Mouse (Mus musculus): ENCODE measurements at regions not wholly inside any gene's neighbourhood (a gene's known extent, or its start where the extent isn't known, plus 50 kb on each side); places are given as distances from the start of the nearest gene placed in this dataset.
"Not testable (repeated sequence)": the region's sequence is repeated elsewhere in the genome, so short reads cannot be mapped to it uniquely, and the experiment has no call there.

DNA sequence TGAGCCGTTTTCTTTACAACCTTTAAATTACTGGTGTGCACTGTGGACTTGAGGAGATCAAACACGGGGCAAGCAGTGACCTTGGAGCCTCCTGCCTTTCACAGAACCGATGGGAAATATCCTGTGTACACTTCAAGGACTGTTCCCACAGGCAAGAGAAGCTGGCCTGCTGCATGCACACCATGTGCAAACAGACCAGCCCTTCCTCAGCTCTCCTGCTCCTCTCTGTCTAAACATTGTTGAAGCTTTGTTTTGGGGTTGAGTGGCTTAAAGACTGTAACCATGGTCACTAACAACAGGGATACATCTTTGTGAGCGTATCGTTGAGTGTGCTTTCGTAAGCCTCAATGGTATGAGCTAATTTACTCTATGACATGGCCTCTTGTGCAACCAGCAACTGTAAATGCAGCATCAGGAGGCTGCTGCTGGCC is 50.2 kb upstream of the Agps start:
- no peak for ATAC-seq (ENCODE audit: insufficient number of reproducible peaks, low FRiP score, low TSS enrichment, low read depth)
- 0 out of 2 replicates have a peak overlapping the region, but pooled peaks have one; percentile 17 for H3K27ac ChIP-seq (replicated peaks)
- H3K27me3 ChIP-seq = no peaks in the 10 kb centered on the region
- no peak overlapping the region for H3K9ac ChIP-seq
- WGBS = 69% methylated on average over 6 of the region's 6 CpGs
- no peaks in the 10 kb centered on the region for H3K36me3 ChIP-seq
- H3K9me3 ChIP-seq (replicated peaks) = no peaks in the 10 kb centered on the region
- no peak overlapping the region for H3K4me2 ChIP-seq (replicated peaks)
- H3K4me1 ChIP-seq = 0 out of 2 replicates have a peak, but pooled peaks cover 7% of the 10 kb centered on the region
- H3K4me3 ChIP-seq (replicated peaks) = no peak overlapping the region

DNA sequence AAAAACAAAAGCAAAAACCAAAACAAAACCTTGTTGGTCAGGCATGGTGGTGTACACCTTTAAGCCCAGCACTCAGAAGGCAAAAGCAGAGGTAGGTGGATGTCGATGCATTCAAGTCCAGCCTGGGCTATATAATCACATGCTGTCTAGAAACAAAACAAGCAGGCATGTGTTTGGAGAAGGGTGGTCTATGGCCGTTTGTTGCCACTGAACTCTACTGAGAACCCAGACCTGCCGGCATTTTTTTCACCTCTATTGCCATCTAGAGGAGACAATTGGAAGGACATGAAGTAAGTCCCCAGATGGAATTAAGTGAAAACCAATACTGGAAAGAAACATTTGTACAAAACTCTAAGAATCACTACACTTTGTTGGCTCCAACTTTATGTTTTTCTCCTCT is 50.9 kb upstream of the Agps start:
- H3K27me3 ChIP-seq = no peaks in the 10 kb centered on the region
- no peaks in the 10 kb centered on the region for H3K9me3 ChIP-seq (replicated peaks)
- no peak overlapping the region for H3K4me3 ChIP-seq (replicated peaks)
- 0 out of 2 replicates have a peak, but pooled peaks cover 7% of the 10 kb centered on the region for H3K4me1 ChIP-seq
- H3K9ac ChIP-seq = no peak overlapping the region
- H3K27ac ChIP-seq (replicated peaks) = no peak overlapping the region
- no peaks in the 10 kb centered on the region for H3K36me3 ChIP-seq
- no peak overlapping the region for H3K4me2 ChIP-seq (replicated peaks)
- WGBS = 0% methylated on average over 3 of the region's 3 CpGs
- ATAC-seq (ENCODE audit: insufficient number of reproducible peaks, low FRiP score, low TSS enrichment, low read depth) = no peak

DNA sequence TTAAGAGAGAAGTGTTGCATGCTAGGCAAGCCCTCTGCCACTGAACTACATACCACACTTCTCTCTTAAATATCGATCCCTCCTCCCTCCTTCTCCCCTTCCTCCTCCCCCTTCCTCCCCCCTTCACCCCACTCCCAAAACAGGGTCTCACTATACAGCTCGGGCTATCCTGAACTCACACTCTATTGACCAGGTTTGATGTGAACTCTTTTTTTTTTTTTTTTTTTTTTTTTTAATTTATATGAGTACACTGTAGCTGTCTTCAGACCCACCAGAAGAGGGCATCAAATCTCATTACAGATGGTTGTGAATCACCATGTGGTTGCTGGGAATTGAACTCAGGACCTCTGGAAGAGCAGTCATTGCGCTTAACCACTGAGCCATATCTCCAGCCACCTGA is 53.3 kb upstream of the Agps start:
- not testable (repeated sequence) for H3K4me3 ChIP-seq (replicated peaks); H3K27ac ChIP-seq (replicated peaks); H3K9me3 ChIP-seq (replicated peaks); H3K9ac ChIP-seq; H3K27me3 ChIP-seq; H3K4me1 ChIP-seq; H3K36me3 ChIP-seq; ATAC-seq (ENCODE audit: insufficient number of reproducible peaks, low FRiP score, low TSS enrichment, low read depth); H3K4me2 ChIP-seq (replicated peaks)
- WGBS = 88% methylated on average over 3 of the region's 3 CpGs

DNA sequence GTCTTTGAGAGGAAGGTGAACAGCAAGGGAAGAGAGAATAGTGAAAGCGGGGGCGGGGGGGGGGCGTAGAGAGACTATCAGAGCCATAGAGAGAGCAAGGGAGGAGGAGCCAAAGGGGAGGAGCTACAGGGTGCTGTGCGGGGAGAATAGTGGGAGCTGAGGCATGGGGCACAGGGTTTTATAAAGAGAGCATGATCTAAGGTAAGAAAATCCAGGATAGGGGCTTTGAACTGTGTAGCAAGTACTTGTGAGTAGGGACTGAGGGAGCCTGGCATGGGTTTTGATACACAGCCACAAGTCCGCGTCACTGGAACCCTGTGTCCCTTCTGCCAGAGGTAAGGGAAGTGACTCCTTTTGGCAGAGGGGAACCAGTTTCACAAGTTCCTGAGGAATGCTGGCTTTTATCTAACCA is 54.9 kb upstream of the Agps start:
- Histone ChIP-seq H3K36me3 (no peaks in the 10 kb centered on the region), H3K27me3 (no peaks in the 10 kb centered on the region), H3K4me3 (replicated peaks) (peak overlapping the region; percentile 8; the same call in 1 of the 2 replicates), H3K27ac (replicated peaks) (no peak overlapping the region), H3K9ac (no peak overlapping the region), H3K4me2 (replicated peaks) (peak overlapping the region; percentile 40), H3K9me3 (replicated peaks) (no peaks in the 10 kb centered on the region), H3K4me1 (peaks cover 7% of the 10 kb centered on the region; the same call in 1 of the 2 replicates)
- 0 out of 2 replicates have a peak, but pooled peaks have one; percentile 45 for ATAC-seq (ENCODE audit: insufficient number of reproducible peaks, low FRiP score, low TSS enrichment, low read depth)
- WGBS = 26% methylated on average over 6 of the region's 6 CpGs

DNA sequence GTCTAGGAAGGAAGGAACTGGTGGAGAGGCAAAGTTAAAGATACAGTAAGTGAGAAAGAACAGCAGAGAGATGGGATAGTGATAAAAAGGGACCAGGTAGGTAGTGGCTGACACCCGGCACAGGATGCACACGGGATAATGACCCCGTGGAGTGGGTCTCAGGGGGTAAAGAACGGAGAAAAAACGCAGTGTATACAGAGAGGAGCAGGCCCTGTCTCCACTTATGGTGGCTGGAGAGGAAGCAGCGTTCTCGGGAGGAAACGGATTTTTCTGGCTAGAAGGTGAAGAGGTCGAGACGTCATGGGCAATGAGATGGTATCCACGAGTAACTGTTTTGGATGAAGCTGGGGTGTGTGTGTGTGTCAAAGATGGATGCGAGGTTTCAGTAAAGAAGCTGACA is 55.4 kb upstream of the Agps start:
- Histone ChIP-seq H3K27me3 (no peaks in the 10 kb centered on the region), H3K4me3 (replicated peaks) (peak overlapping the region; percentile 8; the same call in 1 of the 2 replicates), H3K9ac (no peak overlapping the region), H3K4me1 (peaks cover 7% of the 10 kb centered on the region; the same call in 1 of the 2 replicates), H3K9me3 (replicated peaks) (no peaks in the 10 kb centered on the region), H3K4me2 (replicated peaks) (peak overlapping the region; percentile 40), H3K36me3 (no peaks in the 10 kb centered on the region), H3K27ac (replicated peaks) (no peak overlapping the region)
- no peak for ATAC-seq (ENCODE audit: insufficient number of reproducible peaks, low FRiP score, low TSS enrichment, low read depth)
- WGBS = 17% methylated on average over 12 of the region's 12 CpGs

DNA sequence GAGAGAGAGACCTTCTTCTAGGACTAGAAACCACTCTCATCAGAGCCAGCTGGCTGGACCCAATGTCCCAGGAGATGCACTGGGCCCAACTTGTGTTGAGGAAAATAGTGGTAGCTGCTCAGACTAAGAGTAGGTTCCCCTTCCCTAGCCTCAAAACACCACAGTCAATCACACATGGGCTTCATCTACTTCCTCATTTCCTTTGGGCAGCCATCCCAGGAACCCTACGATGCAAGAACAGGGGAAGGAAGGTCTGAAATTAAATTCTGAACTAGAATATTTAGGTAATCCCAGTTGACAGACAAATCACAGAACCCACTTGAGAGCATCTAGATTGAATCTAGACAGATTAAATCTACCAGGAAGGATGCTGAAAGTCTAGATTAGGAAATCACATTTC is 56.8 kb upstream of the Agps start:
- 38% methylated on average over 1 of the region's 1 CpGs for WGBS
- Histone ChIP-seq H3K36me3 (no peaks in the 10 kb centered on the region), H3K4me3 (replicated peaks) (no peak overlapping the region), H3K27me3 (no peaks in the 10 kb centered on the region), H3K27ac (replicated peaks) (no peak overlapping the region), H3K9ac (no peak overlapping the region), H3K4me1 (peaks cover 7% of the 10 kb centered on the region; the same call in 1 of the 2 replicates), H3K4me2 (replicated peaks) (no peak overlapping the region), H3K9me3 (replicated peaks) (no peaks in the 10 kb centered on the region)
- ATAC-seq (ENCODE audit: insufficient number of reproducible peaks, low FRiP score, low TSS enrichment, low read depth) = no peak

DNA sequence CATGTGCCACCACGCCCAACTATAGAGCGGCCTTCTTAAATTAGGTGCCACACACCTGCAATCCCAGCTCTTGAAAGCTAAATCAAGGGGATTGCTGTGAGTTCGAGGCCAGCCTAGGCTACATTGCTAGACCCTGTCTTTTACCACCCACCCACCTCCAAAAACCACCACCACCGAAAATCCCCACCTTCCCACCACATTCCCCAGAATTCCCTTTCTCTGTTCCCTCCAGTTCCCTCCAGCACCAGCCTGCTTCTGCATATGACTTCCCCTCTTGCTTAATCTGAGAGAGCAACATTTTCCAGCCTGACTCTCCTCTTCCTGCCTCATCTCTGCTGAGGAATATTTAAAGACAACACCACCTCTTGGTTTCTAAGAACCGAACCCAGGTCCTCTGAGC is 58.5 kb upstream of the Agps start:
- Histone ChIP-seq H3K36me3 (no peaks in the 10 kb centered on the region), H3K4me2 (replicated peaks) (no peak overlapping the region), H3K9ac (no peak overlapping the region), H3K27me3 (no peaks in the 10 kb centered on the region), H3K4me3 (replicated peaks) (no peak overlapping the region), H3K27ac (replicated peaks) (no peak overlapping the region), H3K4me1 (peaks cover 7% of the 10 kb centered on the region; the same call in 1 of the 2 replicates), H3K9me3 (replicated peaks) (no peaks in the 10 kb centered on the region)
- 87% methylated on average over 5 of the region's 5 CpGs for WGBS
- no peak for ATAC-seq (ENCODE audit: insufficient number of reproducible peaks, low FRiP score, low TSS enrichment, low read depth)

DNA sequence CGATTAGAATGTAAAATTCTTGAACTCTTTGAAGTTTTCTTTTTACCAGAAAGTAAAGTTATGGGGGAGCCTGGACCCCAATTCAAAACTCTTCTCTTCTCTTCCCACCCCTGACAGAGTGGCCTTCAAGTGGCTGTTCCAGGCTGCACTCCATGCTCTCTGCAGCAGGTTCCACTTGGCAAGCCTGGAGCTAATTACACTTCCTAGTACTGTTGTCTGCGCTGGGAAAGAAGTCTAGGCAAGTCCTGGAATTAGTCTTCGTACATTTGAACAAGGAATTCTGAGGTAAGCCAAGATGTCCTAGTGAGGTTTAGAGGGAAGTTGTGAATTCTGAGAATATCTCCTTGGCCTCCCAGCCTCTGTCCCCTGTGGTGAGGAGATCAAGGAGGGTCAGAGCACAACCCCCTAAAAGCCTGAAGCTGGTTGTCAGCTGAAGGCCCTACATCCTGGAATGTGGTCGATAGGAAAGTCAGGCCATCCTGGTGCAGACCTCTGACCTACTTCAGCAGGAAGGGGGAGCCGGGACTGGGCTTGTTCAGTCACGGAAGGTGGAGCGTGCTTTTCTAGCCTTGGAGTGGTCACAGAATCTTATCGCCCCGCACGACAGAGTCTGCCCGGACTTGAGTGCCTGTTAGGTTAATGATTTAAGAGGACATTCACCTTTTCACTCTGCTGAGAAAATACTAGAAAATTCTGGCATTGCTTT is 59.6 kb upstream of the Agps start:
- Histone ChIP-seq H3K9ac (no peak overlapping the region), H3K4me2 (replicated peaks) (no peak overlapping the region), H3K27ac (replicated peaks) (no peak overlapping the region), H3K27me3 (no peaks in the 10 kb centered on the region), H3K9me3 (replicated peaks) (no peaks in the 10 kb centered on the region), H3K4me3 (replicated peaks) (no peak overlapping the region), H3K36me3 (no peaks in the 10 kb centered on the region), H3K4me1 (peaks cover 9% of the 10 kb centered on the region; the same call in 1 of the 2 replicates)
- ATAC-seq (ENCODE audit: insufficient number of reproducible peaks, low FRiP score, low TSS enrichment, low read depth) = no peak
- 34% methylated on average over 11 of the region's 11 CpGs for WGBS

DNA sequence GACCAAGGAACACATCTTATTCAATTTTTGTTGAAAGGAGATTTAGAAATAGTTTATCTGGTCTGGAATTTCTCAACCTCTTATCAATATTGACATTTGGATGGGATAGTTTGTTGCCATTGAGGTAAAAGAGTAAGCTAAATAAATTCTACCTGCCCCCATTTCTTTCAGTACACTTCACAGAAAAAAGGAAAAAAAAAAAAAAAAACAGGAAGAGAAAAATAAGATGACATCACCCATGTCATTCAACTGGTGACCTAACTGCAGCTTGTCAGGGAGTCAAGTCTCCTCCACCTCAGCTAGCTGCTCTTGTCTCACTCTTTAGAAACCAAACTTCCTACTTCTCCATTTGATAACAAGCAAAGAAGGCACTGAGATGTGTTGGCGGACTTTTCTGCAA is 61.3 kb upstream of the Agps start:
- no peak overlapping the region for H3K9ac ChIP-seq
- no peak for ATAC-seq (ENCODE audit: insufficient number of reproducible peaks, low FRiP score, low TSS enrichment, low read depth)
- no peak overlapping the region for H3K27ac ChIP-seq (replicated peaks)
- H3K27me3 ChIP-seq = no peaks in the 10 kb centered on the region
- H3K4me2 ChIP-seq (replicated peaks) = no peak overlapping the region
- no peak overlapping the region for H3K4me3 ChIP-seq (replicated peaks)
- H3K4me1 ChIP-seq = peaks cover 4% of the 10 kb centered on the region; the same call in 1 of the 2 replicates
- WGBS = 91% methylated on average over 1 of the region's 1 CpGs
- no peaks in the 10 kb centered on the region for H3K36me3 ChIP-seq
- H3K9me3 ChIP-seq (replicated peaks) = no peaks in the 10 kb centered on the region

DNA sequence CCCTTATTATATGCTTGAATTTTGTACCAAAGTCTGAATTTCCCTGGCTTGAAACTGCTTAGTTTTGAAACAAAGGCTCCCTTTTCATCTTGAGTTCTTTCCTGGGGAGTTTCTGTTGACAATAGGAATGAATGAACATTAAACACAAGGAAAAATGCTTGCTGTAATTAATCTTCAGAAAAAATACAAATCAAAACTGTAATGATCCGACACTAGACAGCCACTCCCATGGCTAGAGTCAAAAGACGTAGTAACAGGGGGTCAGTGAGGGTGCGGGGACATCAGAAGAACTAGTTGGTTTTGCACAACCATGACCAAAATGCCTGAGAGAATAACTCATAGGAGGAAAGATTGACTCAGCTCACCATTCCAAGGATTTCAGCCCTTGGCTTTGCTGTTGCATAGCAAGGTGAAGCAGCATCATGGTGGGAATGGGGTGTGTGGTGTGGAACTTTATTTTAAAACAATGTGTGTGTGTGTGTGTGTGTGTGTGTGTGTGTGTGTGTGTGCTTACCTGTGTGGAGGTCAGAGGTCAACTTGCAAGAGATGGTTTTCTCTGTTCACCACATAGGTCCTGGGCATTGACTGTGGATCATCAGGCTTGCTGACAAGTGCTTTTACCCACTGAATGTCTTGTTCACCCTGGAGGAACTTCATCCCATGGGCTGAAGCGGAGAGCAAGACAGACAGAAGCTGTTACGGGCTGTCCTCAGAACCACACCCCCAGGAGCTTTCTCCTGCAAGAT is 63.2 kb upstream of the Agps start:
- Histone ChIP-seq H3K4me3 (replicated peaks) (no peak overlapping the region), H3K9me3 (replicated peaks) (no peaks in the 10 kb centered on the region), H3K9ac (no peak overlapping the region), H3K27me3 (no peaks in the 10 kb centered on the region), H3K4me1 (peaks cover 4% of the 10 kb centered on the region; the same call in 1 of the 2 replicates), H3K36me3 (no peaks in the 10 kb centered on the region), H3K4me2 (replicated peaks) (no peak overlapping the region), H3K27ac (replicated peaks) (no peak overlapping the region)
- ATAC-seq (ENCODE audit: insufficient number of reproducible peaks, low FRiP score, low TSS enrichment, low read depth) = no peak
- WGBS = 78% methylated on average over 5 of the region's 5 CpGs

DNA sequence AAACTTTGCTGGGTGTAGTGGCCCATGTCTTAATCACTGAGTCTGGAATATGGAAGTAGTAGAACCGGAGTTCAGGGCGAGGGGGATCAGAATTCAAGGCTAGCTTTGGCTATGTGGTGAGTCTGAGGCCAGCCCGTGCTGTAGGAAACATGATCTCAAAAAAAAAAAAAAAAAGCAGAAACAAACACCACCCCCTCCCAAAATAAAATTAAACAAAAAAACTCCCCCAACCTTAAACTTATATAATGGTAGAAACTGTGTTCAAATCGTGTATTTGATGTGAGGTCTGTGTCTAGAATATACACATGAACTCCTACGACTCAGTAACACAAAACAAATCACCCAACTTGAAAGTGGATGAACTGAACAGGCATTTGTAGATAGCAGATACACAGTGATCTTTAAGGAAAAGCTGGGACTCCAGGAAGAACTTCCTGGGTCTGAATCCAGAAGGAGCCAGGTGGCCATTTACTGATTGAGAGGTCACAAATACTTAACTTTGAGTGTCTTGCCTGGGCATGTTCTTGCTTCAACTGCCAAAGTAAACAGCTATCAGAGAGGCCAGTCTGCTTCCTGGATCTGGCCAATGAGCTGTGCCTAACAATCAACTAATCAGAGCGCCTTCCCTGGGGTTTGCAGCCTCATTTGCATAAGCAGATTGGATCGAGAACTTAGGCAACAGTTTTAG is 63.6 kb upstream of the Nfe2l2 start:
- Histone ChIP-seq H3K4me2 (replicated peaks) (no peak overlapping the region), H3K9ac (no peak overlapping the region), H3K27me3 (no peaks in the 10 kb centered on the region), H3K36me3 (no peaks in the 10 kb centered on the region), H3K4me1 (peaks cover 4% of the 10 kb centered on the region; the same call in 1 of the 2 replicates), H3K27ac (replicated peaks) (no peak overlapping the region), H3K4me3 (replicated peaks) (no peak overlapping the region), H3K9me3 (replicated peaks) (no peaks in the 10 kb centered on the region)
- no peak for ATAC-seq (ENCODE audit: insufficient number of reproducible peaks, low FRiP score, low TSS enrichment, low read depth)
- WGBS = 48% methylated on average over 7 of the region's 7 CpGs

All from embryonic facial prominence, embryonic 15.5 days (tissue).